Mouse (Mus musculus) cerebellum, adult (tissue): ENCODE results near the gene Nrros.
"Not testable (repeated sequence)": the region's sequence is repeated elsewhere in the genome, so short reads cannot be mapped to it uniquely, and the experiment has no call there.

Experiments
- ATAC-seq: cut with Nextera tagmentation; 2 replicates; pipeline ENCODE4 v1.9.2; 2017; ENCODE audit warnings: mild to moderate bottlenecking, moderate library complexity, mixed read lengths; ENCODE audit not compliant: insufficient number of reproducible peaks, low FRiP score, low TSS enrichment

Gene Nrros

DNA sequence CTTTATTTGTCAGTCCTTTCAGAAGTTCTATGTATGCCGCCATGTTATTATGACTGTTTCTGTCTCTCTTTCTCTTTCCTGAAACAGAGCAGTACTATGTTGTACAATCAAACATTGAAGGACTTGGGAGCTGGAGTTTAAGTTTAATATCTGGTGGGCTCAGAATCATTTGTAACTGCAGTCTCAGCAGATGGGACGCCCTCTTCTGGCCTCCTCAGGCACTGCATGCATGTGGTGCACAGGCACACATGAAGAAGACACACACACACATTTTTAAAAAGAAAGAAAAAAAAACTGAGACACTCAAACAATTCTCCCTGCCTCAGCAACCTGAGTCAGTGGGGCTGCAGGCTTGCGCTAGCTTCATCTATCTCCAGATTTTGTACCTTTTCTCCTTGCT is 44.9 kb downstream of the Nrros start:
- no peak for ATAC-seq

- no peak for ATAC-seq
These were observed 49.2 kb downstream of the Nrros start for GRCm38 (mm10) chr16:32116186-32116585.

- no peak for ATAC-seq
These were observed 49.6 kb downstream of the Nrros start for GRCm38 (mm10) chr16:32115781-32116180.

GRCm38 (mm10) chr16:32114968-32115695 is 50.3 kb downstream of the Nrros start:
- no peak for ATAC-seq

DNA sequence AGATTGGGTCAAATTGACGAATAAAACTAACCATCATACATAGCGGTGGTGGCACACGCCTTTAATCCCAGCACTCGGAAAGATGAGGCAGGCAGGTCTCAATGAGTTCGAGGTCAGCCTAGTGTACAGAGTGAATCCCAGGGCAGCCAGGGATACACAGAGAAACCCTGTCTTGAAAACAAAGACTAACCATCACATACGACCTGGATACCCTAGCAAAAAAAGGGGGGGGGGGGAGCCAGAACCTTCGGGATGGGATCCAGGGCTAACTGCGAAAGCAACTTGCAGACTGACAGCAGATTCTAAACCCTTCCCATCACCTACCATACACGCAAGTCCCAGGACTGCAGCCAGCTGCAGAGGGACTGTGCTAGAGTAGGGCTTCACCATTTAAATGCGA is 51.0 kb downstream of the Nrros start:
- no peak for ATAC-seq

GRCm38 (mm10) chr16:32113541-32114218 is 51.7 kb downstream of the Nrros start:
- no peak for ATAC-seq

DNA sequence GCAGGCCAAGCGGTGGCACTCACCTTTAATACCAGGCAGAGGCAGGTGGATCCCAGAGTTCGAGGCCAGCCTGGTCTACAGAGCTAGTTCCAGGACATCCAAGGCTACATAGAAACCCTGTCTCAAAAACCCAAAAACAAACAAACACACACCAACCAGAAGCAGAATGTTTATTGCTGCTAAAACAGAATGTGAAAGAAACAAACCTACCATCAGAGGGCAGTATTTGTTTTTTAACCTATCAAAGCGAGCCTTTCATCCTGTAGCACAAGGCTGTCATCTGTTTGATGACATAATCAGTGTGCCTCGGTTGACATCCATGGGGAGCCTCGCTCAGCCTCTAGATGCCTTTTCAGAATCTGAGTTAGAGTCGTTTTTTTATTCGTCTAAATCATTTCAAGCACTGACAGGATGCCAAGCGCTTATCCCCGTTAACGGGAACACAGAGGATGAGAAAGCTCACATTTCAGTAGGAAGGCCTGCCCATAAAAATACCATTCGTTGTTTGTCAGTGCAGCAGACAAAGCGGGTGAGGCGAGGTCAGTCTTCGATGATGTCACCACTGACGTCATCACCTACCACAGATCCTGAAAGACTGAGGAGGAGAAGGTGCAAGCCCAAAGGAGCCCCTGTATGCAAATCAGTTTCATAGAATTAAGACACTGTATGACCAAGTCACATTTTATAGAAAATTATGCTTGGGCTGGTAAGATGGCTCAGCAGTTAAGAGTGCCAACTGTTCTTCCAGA is 54.3 kb downstream of the Nrros start:
- 0 out of 2 replicates have a peak, but pooled peaks have one; percentile 26 for ATAC-seq

DNA sequence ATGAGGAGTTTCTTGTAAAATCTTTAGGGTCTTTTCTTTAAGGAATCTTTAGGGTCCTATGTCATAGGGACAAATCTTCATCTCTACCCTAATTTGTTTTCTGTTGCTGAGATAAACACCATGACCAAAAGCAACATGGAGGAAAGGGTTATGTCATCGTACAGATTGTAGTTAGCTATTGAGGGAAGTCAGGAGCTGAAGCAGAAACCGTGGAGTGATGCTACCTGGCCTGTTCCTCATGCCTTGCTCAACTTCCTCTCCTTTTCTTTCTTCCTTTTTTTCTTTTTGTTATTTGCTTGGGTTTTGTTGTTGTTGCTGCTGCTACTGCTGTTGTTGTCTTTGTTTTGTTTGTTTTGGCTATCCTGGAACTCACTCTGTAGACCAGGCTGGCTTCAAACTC is 56.8 kb downstream of the Nrros start:
- ATAC-seq, result no peak

GRCm38 (mm10) chr16:32108170-32108569 is 57.2 kb downstream of the Nrros start:
- no peak for ATAC-seq

GRCm38 (mm10) chr16:32107342-32108045 is 57.9 kb downstream of the Nrros start:
- ATAC-seq, result no peak

DNA sequence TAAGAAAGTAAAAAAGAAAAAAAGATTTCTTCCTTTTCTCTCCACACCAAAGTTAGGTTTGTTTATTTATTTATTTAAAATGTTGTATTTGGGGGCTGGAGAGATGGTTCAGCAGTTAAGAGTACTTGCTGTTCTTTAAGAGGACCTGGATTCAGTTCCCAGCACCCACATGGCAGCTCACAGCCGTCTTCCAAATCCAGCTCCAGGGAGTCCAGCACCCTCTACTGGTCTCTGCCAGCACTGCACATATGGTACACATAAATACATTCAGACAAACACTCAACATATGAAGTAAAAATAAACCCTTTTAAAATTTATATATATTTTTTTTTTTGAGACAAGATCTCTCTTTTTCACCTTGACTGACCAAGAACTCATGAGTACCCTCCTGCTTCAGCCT is 59.7 kb downstream of the Nrros start:
- no peak for ATAC-seq

- ATAC-seq, result no peak
These were observed 63.1 kb downstream of the Nrros start for GRCm38 (mm10) chr16:32102295-32102694.

- peak; percentile 97 for ATAC-seq
These were observed 65.7 kb downstream of the Nrros start, which contains the start of the genes Pigx and Cep19 for GRCm38 (mm10) chr16:32099638-32100150. Gene Pigx (minus strand): TSS chr16:32099740. Gene Cep19 (plus strand): TSS chr16:32099800.

- ATAC-seq, result peak; percentile 45; the same call in 1 of the 2 replicates
These were observed 66.3 kb downstream of the Nrros start for GRCm38 (mm10) chr16:32098897-32099637.

DNA sequence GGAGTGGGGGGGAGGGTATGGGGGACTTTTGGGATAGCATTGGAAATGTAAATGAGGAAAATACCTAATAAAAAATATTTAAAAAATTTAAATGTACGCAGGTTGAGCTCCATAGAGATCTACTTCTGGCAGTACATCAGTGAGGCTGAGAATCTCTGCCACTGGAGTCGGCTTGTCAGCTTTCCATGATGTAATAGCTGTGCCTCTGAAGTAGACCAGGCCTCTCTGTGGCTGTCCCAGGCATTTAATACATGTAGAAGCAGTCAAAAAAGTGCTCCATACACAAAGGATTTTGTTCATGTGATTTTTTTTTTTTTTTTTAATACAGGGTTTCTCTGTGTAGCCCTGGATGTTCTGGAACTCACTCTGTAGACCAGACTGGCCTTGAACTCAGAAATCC is 67.6 kb downstream of the Nrros start:
- ATAC-seq, result not testable (repeated sequence)
